12 mouse cellular contexts compared by ENCODE assay signal in genomic region chr5:110458936-110459335, GRCm38 (mm10). TPM values are rescaled to one million over a fixed set of nuclear protein-coding genes. Genes with fewer than 3 reads are reported as not detected.
DNase-seq lines count a peak whose midpoint lies in the region; ATAC-seq and TF ChIP-seq lines count a peak whose summit lies in the region.
"Had no signal": no experiment of that assay in that cellular context is flagged by ENCODE, and none has a peak within 500 bp of the region (broad histone marks: within the 10 kb centered on the region; RNA-seq: fewer than 3 reads in every experiment).

No protein-coding gene starts in this region.

- H3K4me3 ChIP-seq in layer of hippocampus, adult 2 months, result no peak overlapping the region
- H3K4me3 ChIP-seq in intestine, embryonic 16.5 days (ENCODE audit: low read length), result no peak overlapping the region
- H3K4me3 ChIP-seq: hindbrain, embryonic 15.5 days; liver, embryonic 12.5 days; myocyte; stomach, embryonic 15.5 days had no signal

- no peaks in the 10 kb centered on the region for H3K4me1 ChIP-seq in intestine, embryonic 16.5 days (ENCODE audit: control insufficient read depth, insufficient read depth, low read length)
- H3K4me1 ChIP-seq: hindbrain, embryonic 15.5 days; liver, embryonic 12.5 days; stomach, embryonic 15.5 days had no signal

- no peaks in the 10 kb centered on the region for H3K27me3 ChIP-seq in intestine, embryonic 16.5 days (replicated peaks; ENCODE audit: control insufficient read depth, insufficient read depth, low read length)
- H3K27me3 ChIP-seq: hindbrain, embryonic 15.5 days; stomach, embryonic 15.5 days had no signal

- WGBS in intestine, embryonic 16.5 days, result 68% methylated on average over 3 of the region's 3 CpGs

- no peak overlapping the region for H3K9ac ChIP-seq in intestine, embryonic 16.5 days (ENCODE audit: low read depth, low read length)
- H3K9ac ChIP-seq: hindbrain, embryonic 15.5 days; liver, embryonic 12.5 days; stomach, embryonic 15.5 days had no signal

- H3K9me3 ChIP-seq in intestine, embryonic 16.5 days (ENCODE audit: control insufficient read depth, low read length), result no peaks in the 10 kb centered on the region
- H3K9me3 ChIP-seq: hindbrain, embryonic 15.5 days; liver, embryonic 12.5 days; stomach, embryonic 15.5 days had no signal

- ATAC-seq in activated CD4-positive, CD25-positive, alpha-beta regulatory T cell, adult 4 months, result no peak
- no peak for ATAC-seq in intestine, embryonic 16.5 days
- ATAC-seq: liver, embryonic 12.5 days had no signal

- no peak overlapping the region for H3K4me2 ChIP-seq in intestine, embryonic 16.5 days (ENCODE audit: low read depth, low read length)
- H3K4me2 ChIP-seq: hindbrain, embryonic 15.5 days; liver, embryonic 12.5 days; stomach, embryonic 15.5 days had no signal

- peak; percentile 50 for DNase-seq in lung, postnatal 25 days (ENCODE audit: low spot score)
- DNase-seq in lung, postnatal 4 days, result no peak
- peak; percentile 39 for DNase-seq in adrenal gland, postnatal 25 days
- DNase-seq in layer of hippocampus, adult 2 months (ENCODE audit: low spot score in 2 of 2), result peak in 1 of 2 experiments; percentile 51
- DNase-seq in right cerebral cortex, adult 2 months (ENCODE audit: low spot score in 2 of 2), result peak; percentile 62 to 64
- DNase-seq in c-Kit-positive CD71-positive TER-119-positive erythroid progenitor cells, embryonic 14.5 days (ENCODE audit: low spot score), result no peak

- no peak for TF ChIP-seq CTCF in layer of hippocampus, adult 2 months (conservative IDR thresholded peaks at IDR 0.05)

- H3K27ac ChIP-seq in layer of hippocampus, adult 2 months, result peak overlapping the region; percentile 77
- no peak overlapping the region for H3K27ac ChIP-seq in intestine, embryonic 16.5 days (ENCODE audit: low read length)
- H3K27ac ChIP-seq: hindbrain, embryonic 15.5 days; liver, embryonic 12.5 days; stomach, embryonic 15.5 days had no signal

- no peaks in the 10 kb centered on the region for H3K36me3 ChIP-seq in intestine, embryonic 16.5 days (ENCODE audit: control insufficient read depth, insufficient read depth, low read length)
- H3K36me3 ChIP-seq: hindbrain, embryonic 15.5 days; liver, embryonic 12.5 days; stomach, embryonic 15.5 days had no signal

RNA-seq across cellular contexts. Expression of gene Fbrsl1, which starts 10.6 kb away (rescaled TPM):
- total RNA-seq in adrenal gland, postnatal 25 days (2021), result 71.5 and 81.3 TPM in 2 replicates
- 10 to 100 TPM; 79.9 to 94.0 TPM for total RNA-seq in layer of hippocampus, adult 2 months (2021)
- polyA plus RNA-seq in activated CD4-positive, CD25-positive, alpha-beta regulatory T cell, adult 4 months (2017; shearing (Covaris generic)), result 1 to 10 TPM; 5.1 to 5.8 TPM
- polyA plus RNA-seq in intestine, embryonic 16.5 days (2015; fragmentation: Nextera tagmentation; extraction: Ambion mirVana), result 4.3 TPM in 2 replicates

Comparison
In these comparisons a context has a peak if more than half of its experiments do, and no peak if none do; other contexts are left out.
1. DNase-seq: peak in lung, postnatal 25 days (single experiment), adrenal gland, postnatal 25 days (single experiment) and right cerebral cortex, adult 2 months (2 of 2); none in lung, postnatal 4 days (0 of 2) and c-Kit-positive CD71-positive TER-119-positive erythroid progenitor cells, embryonic 14.5 days (single experiment).